ENCODE assay signal across 13 mouse cellular contexts in the genomic region with DNA sequence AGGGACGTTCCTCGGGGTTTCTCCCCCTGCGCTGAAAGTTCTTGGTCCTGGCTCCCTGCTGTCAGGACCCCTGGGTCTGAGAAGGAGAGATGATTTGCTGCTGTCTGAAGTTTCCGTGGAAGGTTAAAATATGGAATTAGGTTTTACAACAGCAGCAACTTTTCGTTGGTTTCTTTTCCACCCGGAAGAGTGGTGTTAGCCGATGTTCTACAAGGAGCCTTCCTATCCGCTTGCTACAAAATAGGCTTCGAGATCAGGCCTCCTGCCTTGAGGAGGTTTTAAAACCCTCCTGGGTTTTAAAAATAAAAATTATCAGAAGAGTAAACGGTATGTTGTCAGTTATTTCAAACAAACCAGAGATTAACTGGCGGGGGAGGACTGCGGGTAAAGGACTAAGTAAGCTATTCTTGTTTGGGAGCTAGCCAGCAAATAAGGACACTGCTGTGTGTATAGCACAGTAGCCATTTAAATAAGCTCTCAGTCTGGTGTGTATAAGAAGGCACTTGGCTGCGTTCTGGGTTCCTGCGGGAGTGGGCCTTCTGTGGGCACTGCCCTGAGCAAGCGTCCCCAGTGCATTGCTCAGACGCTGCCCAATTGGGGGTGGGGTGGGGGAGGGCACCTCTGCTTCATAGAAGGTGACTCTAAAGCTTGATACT. TPM values are rescaled to one million over a fixed set of nuclear protein-coding genes. Genes with fewer than 3 reads are reported as not detected.
DNase-seq lines count a peak whose midpoint lies in the region; ATAC-seq and TF ChIP-seq lines count a peak whose summit lies in the region.
"Had no signal": no experiment of that assay in that cellular context is flagged by ENCODE, and none has a peak within 500 bp of the region (broad histone marks: within the 10 kb centered on the region; RNA-seq: fewer than 3 reads in every experiment).

No protein-coding gene starts in this region.

- no peaks in the 10 kb centered on the region for H3K36me3 ChIP-seq in heart, embryonic 15.5 days
- H3K36me3 ChIP-seq in midbrain, embryonic 10.5 days: no peaks in the 10 kb centered on the region
- no peaks in the 10 kb centered on the region for H3K36me3 ChIP-seq in midbrain, postnatal 0 days (ENCODE audit: insufficient read depth, low read length)
- no peaks in the 10 kb centered on the region for H3K36me3 ChIP-seq in stomach, embryonic 16.5 days (ENCODE audit: control insufficient read depth, insufficient read depth, low read length)
- H3K36me3 ChIP-seq: neural tube, embryonic 13.5 days had no signal

- peak overlapping the region; percentile 24 for H3K4me3 ChIP-seq in heart, embryonic 15.5 days
- H3K4me3 ChIP-seq in midbrain, embryonic 10.5 days: peak overlapping the region; percentile 53
- H3K4me3 ChIP-seq in midbrain, postnatal 0 days (ENCODE audit: low read depth, low read length): no peak overlapping the region
- H3K4me3 ChIP-seq in embryonic fibroblast, embryonic 13.5 days (ENCODE audit: insufficient read depth, low read length): peak overlapping the region; percentile 41
- H3K4me3 ChIP-seq in stomach, embryonic 16.5 days (replicated peaks; ENCODE audit: low read length): peak overlapping the region; percentile 15; the same call in 1 of the 2 replicates
- H3K4me3 ChIP-seq: neural tube, embryonic 13.5 days had no signal

- H3K9ac ChIP-seq in heart, embryonic 15.5 days: no peak overlapping the region
- no peak overlapping the region for H3K9ac ChIP-seq in midbrain, postnatal 0 days (replicated peaks; ENCODE audit: low read length, poor library complexity, severe bottlenecking)
- no peak overlapping the region for H3K9ac ChIP-seq in stomach, embryonic 16.5 days (ENCODE audit: low read length)
- H3K9ac ChIP-seq: neural tube, embryonic 13.5 days had no signal

- H3K9me3 ChIP-seq in heart, embryonic 15.5 days (replicated peaks): no peaks in the 10 kb centered on the region
- H3K9me3 ChIP-seq in midbrain, embryonic 10.5 days (replicated peaks): no peaks in the 10 kb centered on the region
- H3K9me3 ChIP-seq in midbrain, postnatal 0 days (ENCODE audit: low read length): no peaks in the 10 kb centered on the region
- no peaks in the 10 kb centered on the region for H3K9me3 ChIP-seq in stomach, embryonic 16.5 days (replicated peaks; ENCODE audit: control insufficient read depth, low read length)
- H3K9me3 ChIP-seq: neural tube, embryonic 13.5 days had no signal

- WGBS in heart, embryonic 15.5 days: 8% methylated on average over 16 of the region's 16 CpGs
- 2% methylated on average over 16 of the region's 16 CpGs for WGBS in midbrain, embryonic 10.5 days
- 5% methylated on average over 16 of the region's 16 CpGs for WGBS in midbrain, postnatal 0 days
- 14% methylated on average over 16 of the region's 16 CpGs for WGBS in stomach, embryonic 16.5 days

- ATAC-seq in heart, embryonic 15.5 days (replicated peaks; ENCODE audit: insufficient number of reproducible peaks, insufficient read depth, low FRiP score, low read depth): no peak
- no peak for ATAC-seq in midbrain, postnatal 0 days (ENCODE audit: low FRiP score)
- no peak for ATAC-seq in stomach, embryonic 16.5 days (ENCODE audit: insufficient read depth, low FRiP score)
- no peak for ATAC-seq in megakaryocyte, adult 5-6 weeks (ENCODE audit: poor library complexity, severe bottlenecking)

- TF ChIP-seq CTCF in midbrain, postnatal 0 days (IDR thresholded peaks at IDR 0.05): no peak
- TF ChIP-seq CTCF in embryonic fibroblast, embryonic 13.5 days (IDR thresholded peaks at IDR 0.05; ENCODE audit: borderline replicate concordance, insufficient read depth, low read length): no peak

- no peak overlapping the region for H3K27ac ChIP-seq in heart, embryonic 15.5 days
- H3K27ac ChIP-seq in midbrain, embryonic 10.5 days (replicated peaks): peak overlapping the region; percentile 77
- no peak overlapping the region for H3K27ac ChIP-seq in midbrain, postnatal 0 days (ENCODE audit: low read depth, low read length)
- no peak overlapping the region for H3K27ac ChIP-seq in embryonic fibroblast, embryonic 13.5 days (ENCODE audit: insufficient read depth, low read length)
- H3K27ac ChIP-seq in stomach, embryonic 16.5 days (ENCODE audit: low read length): no peak overlapping the region
- H3K27ac ChIP-seq: neural tube, embryonic 13.5 days had no signal

- no peak for DNase-seq in heart, postnatal 4 days
- DNase-seq in midbrain, embryonic 10.5 days (ENCODE audit: low spot score): no peak
- no peak for DNase-seq in midbrain, postnatal 0 days (ENCODE audit: low spot score)
- DNase-seq: cerebellum, postnatal 10 days; heart, adult 11 months; kidney, postnatal 25 days; lung, postnatal 10 days; right cerebral cortex, postnatal 25 days had no signal

- peak overlapping the region; percentile 21 for H3K4me2 ChIP-seq in heart, embryonic 15.5 days
- H3K4me2 ChIP-seq in midbrain, postnatal 0 days (ENCODE audit: low read depth, low read length, poor library complexity, severe bottlenecking): no peak overlapping the region
- H3K4me2 ChIP-seq in stomach, embryonic 16.5 days (ENCODE audit: low read depth, low read length): no peak overlapping the region
- H3K4me2 ChIP-seq: neural tube, embryonic 13.5 days had no signal

- H3K4me1 ChIP-seq in heart, embryonic 15.5 days (replicated peaks): peaks cover 24% of the 10 kb centered on the region
- peaks cover 52% of the 10 kb centered on the region for H3K4me1 ChIP-seq in midbrain, embryonic 10.5 days
- H3K4me1 ChIP-seq in midbrain, postnatal 0 days (ENCODE audit: insufficient read depth, low read length): 0 out of 2 replicates have a peak, but pooled peaks cover 4% of the 10 kb centered on the region
- H3K4me1 ChIP-seq in embryonic fibroblast, embryonic 13.5 days (ENCODE audit: control insufficient read depth, insufficient read depth, low read length): no peaks in the 10 kb centered on the region
- peaks cover 13% of the 10 kb centered on the region for H3K4me1 ChIP-seq in stomach, embryonic 16.5 days (ENCODE audit: control insufficient read depth, insufficient read depth, low read length)

- TF ChIP-seq POLR2A in embryonic fibroblast, embryonic 13.5 days (IDR thresholded peaks at IDR 0.05; ENCODE audit: low read depth, low read length): no peak

- peaks cover 97% of the 10 kb centered on the region for H3K27me3 ChIP-seq in heart, embryonic 15.5 days
- peaks cover 100% of the 10 kb centered on the region for H3K27me3 ChIP-seq in midbrain, embryonic 10.5 days (ENCODE audit: low read depth, poor library complexity, severe bottlenecking)
- peaks cover 85% of the 10 kb centered on the region for H3K27me3 ChIP-seq in midbrain, postnatal 0 days (ENCODE audit: insufficient read depth, low read length)
- H3K27me3 ChIP-seq in stomach, embryonic 16.5 days (ENCODE audit: control insufficient read depth, insufficient read depth, low read length): peaks cover 92% of the 10 kb centered on the region

RNA-seq across cellular contexts. Expression of a gene that starts 3.0 kb away (rescaled TPM):
- polyA plus RNA-seq in heart, embryonic 15.5 days (2015; fragmentation: Nextera tagmentation; extraction: Ambion mirVana): 0.05 and 0.67 TPM in 2 replicates
- not detected for total RNA-seq in heart, postnatal 4 days (2021)
- polyA plus RNA-seq in midbrain, embryonic 10.5 days (2016; fragmentation: Nextera tagmentation; extraction: Ambion mirVana): 2.8 and 2.9 TPM in 2 replicates
- not detected in 2 replicates for total RNA-seq in midbrain, postnatal 0 days (2014; rRNA removed)
- polyA plus RNA-seq in midbrain, postnatal 0 days (2015; fragmentation: Nextera tagmentation; extraction: Ambion mirVana): 0.05 and 0.10 TPM in 2 replicates
- polyA plus RNA-seq in embryonic fibroblast, embryonic 13.5 days (2011; ENCODE audit: insufficient read length, low read depth, missing spikeins): 6.9 and 14.6 TPM in 2 replicates
- polyA plus RNA-seq in stomach, embryonic 16.5 days (2015; fragmentation: Nextera tagmentation; extraction: Ambion mirVana): 0.07 and 0.17 TPM in 2 replicates
- not detected in 2 replicates for total RNA-seq in megakaryocyte, adult 5-6 weeks (2015)
- not detected in 2 replicates for total RNA-seq in megakaryocyte, adult 5-6 weeks (2017)
